Mouse (Mus musculus) midbrain, embryonic 16.5 days (tissue): ENCODE results near the gene Tmem119. TPM values are rescaled to one million over a fixed set of nuclear protein-coding genes. Genes with fewer than 3 reads are reported as not detected.
"Not testable (repeated sequence)": the region's sequence is repeated elsewhere in the genome, so short reads cannot be mapped to it uniquely, and the experiment has no call there.

Experiments used
- ATAC-seq: fragments of 200-750 bp; cut with Nextera tagmentation; 2 replicates; pipeline ENCODE4 v1.8.0; 2017; ENCODE audit warnings: moderate TSS enrichment
- H3K27ac ChIP-seq: fragments of 300-500 bp; sonication (generic); 2 replicates; pipeline ENCODE4 v1.5.1; 2014; ENCODE audit warnings: mild to moderate bottlenecking, low read length, mixed read lengths
- H3K27me3 ChIP-seq: fragments of 300-500 bp; sonication (generic); 2 replicates; pipeline ENCODE4 v1.6.1; 2014; ENCODE audit warnings: low read depth, low read length, mixed read lengths; ENCODE audit not compliant: control insufficient read depth, insufficient read depth
- H3K36me3 ChIP-seq: fragments of 300-500 bp; sonication (generic); 2 replicates; pipeline ENCODE4 v1.6.1; 2014; ENCODE audit warnings: mild to moderate bottlenecking, low read length, moderate library complexity, mixed read lengths; ENCODE audit not compliant: control insufficient read depth, insufficient read depth
- H3K4me1 ChIP-seq: fragments of 300-500 bp; sonication (generic); 2 replicates; pipeline ENCODE4 v1.6.1; 2014; ENCODE audit warnings: mild to moderate bottlenecking, low read length, mixed read lengths; ENCODE audit not compliant: control insufficient read depth, insufficient read depth
- H3K4me2 ChIP-seq: fragments of 300-500 bp; sonication (generic); 2 replicates; pipeline ENCODE4 v1.6.1; 2014; ENCODE audit warnings: mild to moderate bottlenecking, low read length, mixed read lengths
- H3K4me3 ChIP-seq: fragments of 300-500 bp; sonication (generic); 2 replicates; pipeline ENCODE4 v1.5.1; 2014; ENCODE audit warnings: low read depth, mild to moderate bottlenecking, low read length, moderate library complexity, mixed read lengths
- H3K9ac ChIP-seq: fragments of 300-500 bp; sonication (generic); 2 replicates; pipeline ENCODE4 v1.6.1; 2014; ENCODE audit warnings: low read depth, low read length, mixed read lengths
- H3K9me3 ChIP-seq: fragments of 300-500 bp; sonication (generic); replicated peaks from 2 replicates; pipeline ENCODE4 v1.6.1; 2014; ENCODE audit warnings: mild to moderate bottlenecking, low read length, mixed read lengths; ENCODE audit not compliant: control insufficient read depth, poor library complexity, severe bottlenecking
- WGBS: fragments of 180-500 bp; shearing (Covaris S2); extraction: QIAGEN DNeasy Blood & Tissue Kit; methylation state at CpG from one replicate; pipeline ENCODE4 v1.1.7; 2014; 5-methylcytosine and 5-hydroxymethylcytosine counted together
- polyA plus RNA-seq: library from polyadenylated mRNA; unstranded; fragments of >200 nt; fragmentation: Nextera tagmentation; extraction: Ambion mirVana; gene quantifications from 2 replicates; pipeline ENCODE4 v1.2.1, GENCODE M21; 2015

Tmem119 gene
- polyA plus RNA-seq, 1 experiment from 2014 or later, result 5.0 TPM

DNA sequence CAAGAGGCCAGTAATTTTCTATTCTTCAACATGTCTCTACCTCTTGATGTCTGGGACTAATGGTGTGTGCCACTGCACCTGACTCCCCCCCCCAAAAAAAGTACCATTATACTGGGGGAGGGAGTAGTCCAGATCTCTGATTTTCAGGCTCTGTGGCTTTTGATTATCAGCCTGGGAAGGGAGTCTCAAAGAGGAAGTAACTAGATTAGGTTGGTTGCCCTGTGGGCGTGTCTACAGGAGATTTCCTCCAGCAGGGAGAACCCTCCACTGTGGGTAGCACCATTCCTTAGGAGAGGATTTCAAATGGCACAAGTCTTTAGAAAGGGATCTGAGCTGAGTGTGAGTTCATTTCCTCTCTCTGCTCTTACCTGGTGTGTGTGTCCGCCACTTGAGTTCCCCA is 12.3 kb upstream of the Tmem119 start:
- Histone ChIP-seq H3K27ac (no peak overlapping the region), H3K4me2 (no peak overlapping the region), H3K4me3 (no peak overlapping the region), H3K27me3 (no peaks in the 10 kb centered on the region; the same call in 1 of the 2 replicates), H3K4me1 (no peaks in the 10 kb centered on the region), H3K9me3 (peaks cover 2% of the 10 kb centered on the region; the same call in 1 of the 2 replicates), H3K9ac (no peak overlapping the region), H3K36me3 (no peaks in the 10 kb centered on the region)
- 95% methylated on average over 2 of the region's 2 CpGs for WGBS
- no peak for ATAC-seq

DNA sequence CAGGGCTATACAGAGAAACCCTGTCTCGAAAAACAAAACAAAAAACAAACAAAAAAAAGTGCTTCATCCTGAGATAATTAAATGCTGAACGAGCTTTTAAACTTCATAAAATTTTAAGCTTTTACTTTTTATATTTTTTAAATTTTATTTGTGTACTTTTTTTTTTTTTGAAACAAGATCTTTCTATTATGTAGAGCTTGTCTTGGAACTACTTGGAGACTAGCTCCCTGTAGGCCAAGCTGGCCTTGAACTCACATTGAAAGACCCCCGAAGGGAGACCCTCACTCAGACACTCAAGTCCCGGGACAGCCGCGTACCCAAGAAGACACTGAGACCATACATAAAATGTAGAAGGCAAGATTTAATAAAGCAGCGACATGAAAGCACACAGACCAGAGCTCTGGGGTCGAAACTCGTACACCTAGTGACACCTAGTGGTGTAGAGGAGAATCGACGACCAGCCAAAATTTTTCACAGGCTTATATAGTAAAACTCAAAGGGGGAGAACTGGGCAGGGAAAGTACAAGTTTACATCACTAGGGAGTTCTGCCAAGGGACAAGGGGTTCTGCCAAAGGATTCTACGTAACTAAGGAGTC is 11.6 kb upstream of the Tmem119 start:
- H3K4me2 ChIP-seq, H3K4me3 ChIP-seq, H3K27ac ChIP-seq, H3K9me3 ChIP-seq, H3K9ac ChIP-seq, H3K4me1 ChIP-seq, ATAC-seq, H3K36me3 ChIP-seq, H3K27me3 ChIP-seq: not testable (repeated sequence)
- whole genome bisulfite sequencing, result 25% methylated on average over 11 of the region's 12 CpGs

DNA sequence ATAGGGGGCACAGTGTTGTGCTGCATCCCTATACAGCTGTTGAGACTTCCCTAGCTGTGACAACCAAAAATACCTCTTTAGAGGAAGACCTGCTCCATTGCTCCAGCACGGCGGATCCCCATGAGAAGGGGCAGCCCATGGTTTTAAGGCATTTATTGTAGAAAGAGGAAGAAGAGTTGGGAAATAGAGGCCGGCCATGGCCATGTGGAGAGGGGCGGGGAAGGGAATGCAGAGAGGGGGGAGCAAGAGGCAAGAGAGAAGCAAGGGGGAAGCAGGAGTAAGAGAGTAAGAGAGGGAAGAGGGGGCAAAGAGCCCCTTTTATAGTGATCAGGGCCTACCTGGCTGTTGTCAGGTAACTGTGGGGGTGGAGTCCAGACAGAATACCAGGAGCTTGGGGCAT is 9.8 kb upstream of the Tmem119 start:
- Histone ChIP-seq H3K36me3 (no peaks in the 10 kb centered on the region), H3K27me3 (no peaks in the 10 kb centered on the region; the same call in none of the 2 replicates)
- 90% methylated on average over 4 of the region's 4 CpGs for WGBS

DNA sequence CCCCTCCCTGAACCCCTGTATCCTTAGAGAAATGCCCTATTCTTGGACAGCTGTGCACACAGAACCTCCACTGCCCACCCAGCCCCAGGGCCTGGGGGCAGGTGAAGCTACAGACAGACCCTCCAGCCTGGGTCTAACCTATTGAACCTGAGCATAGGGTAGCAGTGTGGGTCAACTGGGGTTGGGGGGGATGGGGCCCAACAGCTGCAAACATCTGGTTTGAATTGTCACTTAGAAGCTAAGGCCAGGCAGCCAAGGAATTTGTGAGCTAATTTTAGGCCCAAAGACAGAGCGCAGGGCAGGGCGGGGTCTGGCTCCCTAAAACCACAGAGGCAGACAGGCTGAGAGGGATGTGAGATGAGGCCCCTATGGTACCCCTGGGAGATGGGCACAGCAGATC is 7.9 kb upstream of the Tmem119 start:
- Histone ChIP-seq H3K4me3 (no peak overlapping the region), H3K4me1 (no peaks in the 10 kb centered on the region), H3K4me2 (no peak overlapping the region), H3K27me3 (no peaks in the 10 kb centered on the region; the same call in none of the 2 replicates), H3K27ac (no peak overlapping the region), H3K9ac (no peak overlapping the region), H3K9me3 (0 out of 2 replicates have a peak, but pooled peaks cover 2% of the 10 kb centered on the region), H3K36me3 (no peaks in the 10 kb centered on the region)
- ATAC-seq, result no peak
- WGBS, result 86% methylated on average over 2 of the region's 2 CpGs

More for the DNA sequence above, 9.8 kb upstream of the Tmem119 start:
- no peak overlapping the region for H3K27ac ChIP-seq
- H3K4me2 ChIP-seq, result no peak overlapping the region
- H3K4me3 ChIP-seq, result no peak overlapping the region
- no peaks in the 10 kb centered on the region for H3K4me1 ChIP-seq
- no peak overlapping the region for H3K9ac ChIP-seq
- no peak for ATAC-seq
- peaks cover 2% of the 10 kb centered on the region; the same call in 1 of the 2 replicates for H3K9me3 ChIP-seq

DNA sequence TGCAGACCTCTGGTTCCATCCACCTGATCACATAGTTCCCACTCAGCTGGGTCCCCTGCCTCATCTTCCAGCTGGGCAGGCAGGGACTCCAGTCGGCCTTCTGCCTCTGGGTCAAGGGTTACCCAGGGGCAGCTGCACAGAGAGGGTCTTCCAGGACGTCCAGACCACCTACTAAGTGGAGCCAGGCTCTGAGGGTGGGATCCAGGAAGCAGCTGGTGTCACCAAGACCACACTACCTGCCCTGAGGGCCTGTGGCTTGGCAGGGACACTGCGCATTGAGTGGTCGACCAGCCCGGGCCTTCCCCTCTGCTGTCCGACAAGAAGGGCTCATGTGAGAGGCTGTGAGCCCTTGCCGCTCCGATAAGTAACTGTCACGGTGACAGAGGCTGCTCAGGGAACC is 7.4 kb upstream of the Tmem119 start:
- Histone ChIP-seq H3K27me3 (no peaks in the 10 kb centered on the region; the same call in none of the 2 replicates), H3K4me1 (no peaks in the 10 kb centered on the region), H3K4me2 (no peak overlapping the region), H3K9me3 (0 out of 2 replicates have a peak, but pooled peaks cover 2% of the 10 kb centered on the region), H3K9ac (no peak overlapping the region), H3K4me3 (no peak overlapping the region), H3K27ac (no peak overlapping the region), H3K36me3 (no peaks in the 10 kb centered on the region)
- 57% methylated on average over 9 of the region's 9 CpGs for WGBS
- ATAC-seq, result no peak

DNA sequence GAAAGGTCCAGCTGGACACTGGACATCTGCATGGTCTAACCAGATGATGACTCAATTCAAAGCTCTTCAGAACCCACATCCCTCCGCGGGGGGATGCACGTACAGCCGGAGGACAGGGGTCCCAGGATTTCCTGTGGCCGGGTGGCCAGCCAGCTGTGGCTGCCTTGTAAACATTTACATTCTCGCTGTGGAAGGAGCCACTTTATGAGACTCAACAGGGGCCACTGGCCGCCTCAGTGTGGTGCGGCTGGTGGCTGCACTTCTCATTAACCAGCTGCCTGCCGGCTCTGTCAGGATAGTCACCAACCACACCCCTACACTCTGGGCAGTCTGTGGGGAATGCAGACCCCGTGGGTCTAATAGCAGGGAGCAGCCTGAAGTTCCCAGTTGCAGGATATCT is 6.1 kb upstream of the Tmem119 start:
- H3K27ac ChIP-seq, result no peak overlapping the region
- H3K4me2 ChIP-seq, result no peak overlapping the region
- H3K4me3 ChIP-seq, result no peak overlapping the region
- no peaks in the 10 kb centered on the region for H3K36me3 ChIP-seq
- 52% methylated on average over 10 of the region's 10 CpGs for WGBS
- no peaks in the 10 kb centered on the region; the same call in none of the 2 replicates for H3K27me3 ChIP-seq
- no peak overlapping the region for H3K9ac ChIP-seq
- 0 out of 2 replicates have a peak, but pooled peaks cover 2% of the 10 kb centered on the region for H3K9me3 ChIP-seq
- no peak for ATAC-seq
- no peaks in the 10 kb centered on the region for H3K4me1 ChIP-seq

DNA sequence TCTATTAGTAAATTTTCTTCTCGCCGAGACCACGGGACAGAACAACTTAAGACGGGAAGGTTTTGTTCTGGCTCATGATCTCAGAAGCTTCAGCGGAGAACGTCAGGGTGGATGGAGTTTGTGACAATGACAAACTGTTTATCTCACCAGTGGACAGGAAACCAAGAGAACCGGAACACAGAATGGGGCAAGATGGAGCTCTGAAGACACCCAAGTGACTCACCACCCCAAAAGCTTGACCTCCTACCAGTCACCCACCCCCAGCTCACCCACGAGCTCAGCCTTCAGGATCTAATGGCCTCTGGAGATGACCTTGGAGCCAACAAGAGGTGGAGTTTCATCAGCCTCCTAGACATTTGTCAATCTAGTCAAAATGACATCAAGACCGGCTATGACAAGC is 5.0 kb upstream of the Tmem119 start:
- ATAC-seq, result no peak
- H3K4me2 ChIP-seq, result no peak overlapping the region
- no peak overlapping the region for H3K27ac ChIP-seq
- 94% methylated on average over 9 of the region's 9 CpGs for WGBS
- no peaks in the 10 kb centered on the region for H3K9me3 ChIP-seq
- no peaks in the 10 kb centered on the region for H3K36me3 ChIP-seq
- no peak overlapping the region for H3K9ac ChIP-seq
- H3K27me3 ChIP-seq, result no peaks in the 10 kb centered on the region; the same call in none of the 2 replicates
- no peak overlapping the region for H3K4me3 ChIP-seq
- no peaks in the 10 kb centered on the region for H3K4me1 ChIP-seq

DNA sequence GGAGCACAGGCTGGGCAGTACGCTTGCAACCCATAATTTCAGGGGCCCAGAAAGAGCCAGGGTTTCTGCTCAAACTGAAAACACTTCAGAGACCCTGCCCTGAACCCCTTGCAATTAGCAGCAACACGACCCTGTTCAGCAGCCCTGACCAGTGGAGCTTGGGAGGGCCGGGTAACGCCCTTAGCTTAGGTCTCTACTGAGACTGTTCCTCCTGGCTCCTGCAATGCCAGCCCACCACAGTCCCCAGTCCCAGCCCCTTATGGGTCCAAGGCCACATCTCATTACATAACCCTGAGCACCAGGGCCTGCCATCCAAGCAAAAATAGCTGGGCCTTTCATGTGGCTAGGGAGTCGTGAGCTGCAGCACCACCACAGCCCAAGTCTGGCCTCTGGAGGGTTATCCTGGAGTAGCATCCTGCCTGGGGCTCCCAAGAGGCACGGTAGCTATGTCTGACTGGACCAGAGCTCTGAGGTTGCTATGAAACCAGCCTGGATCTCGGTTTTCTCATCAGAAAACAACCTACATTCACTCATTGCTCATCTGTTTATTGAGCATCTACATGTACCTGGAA is 4.2 kb upstream of the Tmem119 start:
- H3K9me3 ChIP-seq, result no peaks in the 10 kb centered on the region
- no peak for ATAC-seq
- 62% methylated on average over 7 of the region's 7 CpGs for WGBS
- H3K4me2 ChIP-seq, result no peak overlapping the region
- H3K4me1 ChIP-seq, result no peaks in the 10 kb centered on the region
- no peaks in the 10 kb centered on the region for H3K36me3 ChIP-seq
- no peak overlapping the region for H3K27ac ChIP-seq
- H3K9ac ChIP-seq, result no peak overlapping the region
- H3K27me3 ChIP-seq, result no peaks in the 10 kb centered on the region; the same call in 1 of the 2 replicates
- no peak overlapping the region for H3K4me3 ChIP-seq

DNA sequence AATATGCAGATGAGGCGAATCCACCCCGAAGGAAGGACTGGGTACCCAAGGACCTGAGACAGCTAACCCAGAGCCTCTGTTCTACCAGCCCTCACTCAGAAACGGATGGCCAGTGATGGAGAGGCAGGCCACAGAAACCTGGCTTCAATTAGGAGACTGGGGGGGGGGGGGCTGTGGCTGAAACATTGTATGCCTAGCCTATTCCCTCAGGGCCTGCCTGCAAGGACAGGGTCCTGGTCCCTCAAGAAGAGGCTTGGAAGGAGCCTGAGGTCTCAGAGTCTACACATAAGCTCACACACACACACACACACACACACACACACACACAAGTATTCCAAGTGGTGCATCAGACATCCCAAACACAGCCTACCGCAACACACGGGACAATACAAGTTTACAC is 625 bp downstream of the Tmem119 start:
- H3K4me2 ChIP-seq, result no peak overlapping the region
- no peak overlapping the region for H3K27ac ChIP-seq
- 54% methylated on average over 5 of the region's 5 CpGs for WGBS
- H3K27me3 ChIP-seq, result no peaks in the 10 kb centered on the region
- no peak overlapping the region for H3K9ac ChIP-seq
- ATAC-seq, result no peak
- no peaks in the 10 kb centered on the region for H3K9me3 ChIP-seq
- H3K4me1 ChIP-seq, result no peaks in the 10 kb centered on the region
- no peak overlapping the region for H3K4me3 ChIP-seq
- no peaks in the 10 kb centered on the region for H3K36me3 ChIP-seq
